Mouse (Mus musculus) G1E-ER4 (cell line): ENCODE measurements around the gene Tmem59. TPM values are rescaled to one million over a fixed set of nuclear protein-coding genes. Genes with fewer than 3 reads are reported as not detected.

ENCODE experiments used
- GATA1 ChIP-seq: IDR thresholded peaks from one replicate; pipeline ENCODE4 v1.8.0; 2012; ENCODE audit warnings: low read length, inconsistent platforms
- polyA plus RNA-seq: library from polyadenylated mRNA; stranded (reverse); fragments of >175 nt; gene quantifications from 2 replicates; pipeline ENCODE4 v1.2.3, GENCODE M21; 2012

The Tmem59 gene
- polyA plus RNA-seq, 1 experiment: 158 TPM

- no peak for TF ChIP-seq GATA1
These were observed 11.5 kb upstream of the Tmem59 start for GRCm38 (mm10) chr4:107166700-107167099.

GRCm38 (mm10) chr4:107167798-107168197 is 10.4 kb upstream of the Tmem59 start:
- TF ChIP-seq GATA1: no peak

- no peak for TF ChIP-seq GATA1
These were observed 693 bp upstream of the Tmem59 start for GRCm38 (mm10) chr4:107177506-107177905.

- no peak for TF ChIP-seq GATA1
These were observed 761 bp downstream of the Tmem59 start, which contains the start of gene Tceanc2 for GRCm38 (mm10) chr4:107178830-107179490. TSS of gene Tceanc2 (minus strand) at chr4:107179116.

- no peak for TF ChIP-seq GATA1
These were observed 1.4 kb downstream of the Tmem59 start for GRCm38 (mm10) chr4:107179561-107179960.

- no peak for TF ChIP-seq GATA1
These were observed 2.5 kb downstream of the Tmem59 start for GRCm38 (mm10) chr4:107180746-107181145.

GRCm38 (mm10) chr4:107181866-107182265 is 3.7 kb downstream of the Tmem59 start:
- TF ChIP-seq GATA1: no peak

GRCm38 (mm10) chr4:107182796-107183195 is 4.6 kb downstream of the Tmem59 start:
- TF ChIP-seq GATA1: peak; percentile 24

- TF ChIP-seq GATA1: no peak
These were observed 5.0 kb downstream of the Tmem59 start for GRCm38 (mm10) chr4:107183203-107183602.

- no peak for TF ChIP-seq GATA1
These were observed 7.5 kb downstream of the Tmem59 start for GRCm38 (mm10) chr4:107185703-107186102.

GRCm38 (mm10) chr4:107193841-107194240 is 15.6 kb downstream of the Tmem59 start:
- no peak for TF ChIP-seq GATA1

GRCm38 (mm10) chr4:107196454-107196853 is 18.3 kb downstream of the Tmem59 start:
- TF ChIP-seq GATA1: no peak

GRCm38 (mm10) chr4:107198072-107198471 is 19.9 kb downstream of the Tmem59 start:
- TF ChIP-seq GATA1: no peak

- TF ChIP-seq GATA1: no peak
These were observed 23.6 kb downstream of the Tmem59 start for GRCm38 (mm10) chr4:107201779-107202178.

GRCm38 (mm10) chr4:107203001-107203400 is 24.8 kb downstream of the Tmem59 start:
- TF ChIP-seq GATA1: no peak

- TF ChIP-seq GATA1: no peak
These were observed 28.8 kb downstream of the Tmem59 start for GRCm38 (mm10) chr4:107207016-107207415.

- TF ChIP-seq GATA1: no peak
These were observed 30.7 kb downstream of the Tmem59 start, which contains the start of gene Ldlrad1 for GRCm38 (mm10) chr4:107208880-107209279. TSS of gene Ldlrad1 (plus strand) at chr4:107209180.
